Mouse (Mus musculus) ovary, postnatal 10 days (tissue): ENCODE results near the gene Gpr108.

Experiments used
- DNase-seq: peaks from one replicate; pipeline ENCODE4 v3.0.0; 2022; ENCODE audit warnings: low spot score

Gene Gpr108

DNA sequence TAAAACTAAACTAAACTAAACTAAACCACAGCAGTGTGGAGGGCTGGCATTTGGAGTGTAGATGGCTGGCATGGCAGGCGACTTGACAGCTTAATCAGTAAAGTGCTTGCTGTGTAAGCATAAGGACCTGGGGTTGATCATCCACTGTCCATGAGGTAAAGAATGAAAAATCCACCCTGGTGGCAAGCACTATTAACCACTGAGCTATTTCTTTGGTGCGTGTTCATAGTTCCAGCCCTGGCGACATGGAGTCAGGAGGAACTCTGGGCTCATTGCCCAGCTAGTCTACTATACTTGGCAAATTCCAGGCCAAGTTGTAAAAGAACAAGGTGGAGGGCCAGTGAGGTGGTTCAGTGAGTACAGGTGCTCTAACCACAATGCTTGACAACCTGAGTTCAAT is 40.3 kb downstream of the Gpr108 start:
- no peak for DNase-seq

DNA sequence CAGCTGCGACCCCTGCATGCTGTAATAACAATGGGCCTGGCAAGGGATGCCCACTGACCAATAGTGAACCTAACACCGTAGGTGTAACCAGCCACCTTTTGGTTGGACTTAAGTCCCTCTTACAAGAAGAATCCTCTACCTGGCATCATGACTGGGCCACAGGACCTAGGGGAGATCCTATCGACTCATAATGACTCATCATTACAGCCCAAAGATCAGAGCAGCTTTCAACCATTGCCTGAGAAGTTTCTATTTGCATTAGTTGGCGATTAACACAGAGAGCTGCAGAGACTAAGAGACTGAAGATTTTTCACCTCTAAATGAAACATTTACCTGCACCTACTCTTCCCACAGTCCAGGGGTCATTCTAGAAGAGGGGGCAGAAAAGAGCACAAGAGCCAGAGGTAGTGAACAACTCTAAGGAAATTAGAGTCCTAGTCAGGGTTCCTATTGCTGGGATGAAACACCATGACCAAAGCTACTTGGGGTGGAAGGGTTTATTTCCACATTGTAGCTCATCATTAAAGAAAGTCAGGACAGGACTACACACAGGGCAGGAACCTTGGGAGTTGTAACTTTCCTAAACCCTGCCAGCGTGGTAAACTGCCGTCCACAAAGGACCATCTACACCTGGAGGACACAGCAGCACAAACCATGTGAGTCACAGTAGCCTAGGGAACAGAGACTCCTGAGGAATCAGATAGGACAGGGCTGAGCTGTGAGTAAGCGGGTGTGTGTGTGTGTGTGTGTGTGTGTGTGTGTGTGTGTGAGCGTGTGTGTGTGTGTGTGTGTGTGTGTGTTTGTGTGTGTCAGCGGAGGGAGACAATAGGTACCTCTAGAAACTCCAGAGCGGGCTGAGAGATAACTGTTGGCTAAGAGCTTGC is 46.2 kb downstream of the Gpr108 start:
- DNase-seq = no peak

GRCm38 (mm10) chr17:57198252-57198651 is 50.0 kb downstream of the Gpr108 start:
- no peak for DNase-seq

- DNase-seq = no peak
Observed at GRCm38 (mm10) chr17:57195326-57196010, 52.8 kb downstream of the Gpr108 start.

GRCm38 (mm10) chr17:57194771-57195170 is 53.5 kb downstream of the Gpr108 start:
- no peak for DNase-seq

DNA sequence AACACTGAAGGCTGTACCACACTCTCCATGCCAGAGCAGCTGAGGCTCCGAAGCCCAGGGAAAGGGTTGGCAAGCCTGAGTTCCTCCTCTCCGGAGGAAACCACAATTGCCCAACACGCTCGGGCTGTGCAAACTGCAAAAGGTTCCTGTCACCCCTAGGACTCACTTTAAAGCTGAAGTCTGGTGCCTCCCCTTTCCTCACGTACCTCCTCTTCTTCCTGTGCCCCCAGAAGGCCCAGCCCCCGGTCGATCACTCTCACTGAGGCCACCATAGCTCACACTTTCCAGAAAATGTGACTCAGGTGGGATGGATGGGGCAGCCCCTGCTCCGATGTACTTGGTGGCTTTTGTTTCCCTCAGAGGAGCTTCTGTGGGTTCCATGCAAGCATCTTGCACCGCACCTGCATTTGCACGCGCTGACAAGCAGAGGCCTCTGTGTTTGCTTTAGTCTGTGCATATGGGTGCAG is 54.2 kb downstream of the Gpr108 start, which contains the start of gene Tnfsf14:
Tnfsf14 (minus strand) TSS at position 137 of the 467 bp plus-strand sequence.
- no peak for DNase-seq

GRCm38 (mm10) chr17:57188510-57189192 is 59.6 kb downstream of the Gpr108 start:
- no peak for DNase-seq

GRCm38 (mm10) chr17:57185641-57186040 is 62.6 kb downstream of the Gpr108 start:
- no peak for DNase-seq
